Mouse (Mus musculus) frontal cortex, adult (tissue): ENCODE results near the gene Nat8.
"Not testable (repeated sequence)": the region's sequence is repeated elsewhere in the genome, so short reads cannot be mapped to it uniquely, and the experiment has no call there.

Source experiments
- ATAC-seq: cut with Nextera tagmentation; 2 replicates; pipeline ENCODE4 v1.9.2; 2017; ENCODE audit warnings: mild to moderate bottlenecking, moderate library complexity, mixed read lengths; ENCODE audit not compliant: low TSS enrichment

The Nat8 gene

GRCm38 (mm10) chr6:85831796-85832321, at the start of gene Nat8:
Gene Nat8 (minus strand): TSS chr6:85832082.
- ATAC-seq, result no peak

GRCm38 (mm10) chr6:85869006-85869405, 37.1 kb upstream of the Nat8 start, which contains the start of gene Nat8f2:
Gene Nat8f2 (minus strand): TSS chr6:85869158.
- ATAC-seq, result not testable (repeated sequence)

DNA sequence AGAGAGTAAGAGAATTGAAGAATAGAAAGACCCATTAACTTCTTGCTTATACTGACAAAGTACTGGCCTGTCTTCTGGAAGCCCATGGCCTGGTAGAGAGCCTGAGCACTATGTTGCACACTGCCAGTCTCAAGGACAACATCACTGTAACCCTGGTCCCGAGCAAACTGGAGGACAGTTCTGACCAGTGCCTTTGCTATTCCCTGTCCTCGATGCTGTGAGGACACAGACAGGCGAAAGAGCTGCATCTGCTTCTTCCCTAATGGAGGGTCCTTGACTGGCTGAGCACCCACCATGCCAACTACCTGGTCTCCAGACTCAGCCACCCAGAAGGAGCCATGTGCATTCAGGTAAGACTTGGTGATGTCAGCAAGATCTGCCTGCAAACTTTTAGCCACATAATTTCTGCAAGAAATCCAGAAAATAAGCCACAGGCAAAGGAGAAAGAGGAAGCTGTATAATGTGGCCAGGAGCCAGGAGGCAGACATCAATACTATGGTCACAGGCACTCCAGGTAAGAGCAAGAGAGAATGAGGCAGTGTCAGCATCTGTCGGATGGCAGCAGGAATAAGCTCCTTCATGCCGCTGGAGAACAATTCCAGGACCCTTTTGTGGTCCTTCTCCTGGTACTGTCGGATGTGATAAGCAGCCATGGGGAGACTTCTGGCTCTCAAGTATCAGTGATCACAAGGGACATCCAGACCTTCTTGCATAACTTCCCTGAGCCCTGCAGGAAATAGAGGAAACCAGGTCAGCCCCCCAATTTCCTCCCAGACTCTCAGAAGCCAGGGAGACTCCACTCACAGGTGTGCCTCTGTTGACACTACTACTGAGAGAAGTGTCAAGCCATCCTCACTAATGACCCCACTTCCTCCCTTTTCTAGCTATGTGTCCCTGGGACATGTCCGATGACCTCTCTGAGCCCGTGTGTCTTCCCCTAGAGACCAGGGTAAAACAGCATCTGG, 36.1 kb upstream of the Nat8 start:
- no peak for ATAC-seq

DNA sequence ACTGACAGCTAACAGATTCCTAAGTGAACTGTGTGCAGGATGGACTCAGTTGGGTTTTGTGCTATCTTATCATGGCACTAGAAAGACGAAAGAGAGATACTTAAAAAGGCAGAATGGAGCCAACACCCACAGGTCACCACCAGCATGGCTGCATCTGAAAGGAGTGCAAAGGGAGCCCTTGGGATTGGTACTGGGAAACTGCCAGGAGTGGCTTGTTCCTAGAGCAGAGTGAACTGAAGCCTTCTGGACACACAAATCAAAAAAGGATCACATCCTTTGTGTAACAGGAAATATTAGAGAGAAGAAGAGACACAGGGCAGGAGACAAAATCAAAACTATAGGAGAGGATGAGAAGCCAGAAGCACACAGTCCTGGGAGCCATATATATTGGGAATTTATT, 35.1 kb upstream of the Nat8 start:
- ATAC-seq, result not testable (repeated sequence)

GRCm38 (mm10) chr6:85866166-85866565, 34.3 kb upstream of the Nat8 start:
- not testable (repeated sequence) for ATAC-seq

DNA sequence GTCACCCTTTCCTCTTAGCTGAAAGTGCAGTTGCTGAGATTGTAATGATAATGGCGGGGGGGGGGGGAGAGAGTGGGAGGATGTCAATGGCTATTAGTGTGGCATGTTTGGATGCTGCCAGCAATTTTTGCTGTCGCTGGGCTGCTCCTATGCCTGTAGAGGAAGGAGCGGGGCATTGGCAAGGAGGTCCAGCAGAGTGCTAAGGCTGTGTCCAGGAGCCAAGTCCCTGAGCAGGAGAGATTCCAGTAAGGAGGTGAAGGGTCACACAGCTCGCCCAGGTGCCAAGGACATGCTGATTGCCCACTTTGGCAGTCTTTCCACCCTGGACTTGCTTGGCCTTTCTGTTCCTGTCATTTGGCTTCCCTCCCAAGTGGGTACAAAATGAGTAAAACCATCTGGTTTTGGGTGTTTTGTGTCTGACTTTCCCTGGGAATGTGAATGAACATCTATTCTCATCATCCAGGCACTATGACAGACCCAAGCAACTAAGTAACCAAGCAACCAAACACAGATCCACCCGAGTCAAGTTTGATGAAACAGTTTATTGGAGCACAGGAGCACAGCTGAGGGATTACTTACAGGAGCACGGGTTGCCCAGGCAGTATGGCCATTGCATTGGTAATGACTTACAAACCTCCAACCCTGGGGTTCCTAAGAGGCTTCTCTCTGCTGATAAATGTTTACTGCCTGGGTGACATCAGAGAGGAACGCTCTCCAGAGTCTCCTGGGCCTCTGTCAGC, 33.2 kb upstream of the Nat8 start:
- ATAC-seq, result not testable (repeated sequence)

DNA sequence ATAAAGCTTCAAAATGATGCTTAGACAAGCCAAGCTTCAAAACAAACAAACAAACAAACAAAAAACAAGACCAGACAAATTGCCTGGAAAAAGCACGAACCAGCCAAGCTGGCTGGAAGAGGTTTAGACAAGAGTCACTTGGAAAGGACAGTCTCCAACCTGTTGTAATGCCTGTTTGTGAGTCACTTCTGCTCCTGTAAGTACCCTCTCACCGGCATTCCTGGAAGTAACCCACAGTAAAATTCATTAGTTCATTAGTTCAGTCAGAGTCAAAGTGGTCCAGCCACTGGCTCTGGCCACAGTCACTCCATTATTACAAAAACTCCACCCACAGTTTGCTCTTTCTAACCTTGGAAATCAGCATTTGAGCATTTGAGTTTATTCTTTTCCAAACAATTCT, 32.0 kb upstream of the Nat8 start:
- ATAC-seq, result no peak

- no peak for ATAC-seq
Observed at GRCm38 (mm10) chr6:85863136-85863535, 31.3 kb upstream of the Nat8 start.

GRCm38 (mm10) chr6:85862565-85862964, 30.7 kb upstream of the Nat8 start:
- no peak for ATAC-seq

GRCm38 (mm10) chr6:85861247-85861646, 29.4 kb upstream of the Nat8 start:
- no peak for ATAC-seq

GRCm38 (mm10) chr6:85856194-85856678, 24.4 kb upstream of the Nat8 start:
- peak; percentile 96 for ATAC-seq

DNA sequence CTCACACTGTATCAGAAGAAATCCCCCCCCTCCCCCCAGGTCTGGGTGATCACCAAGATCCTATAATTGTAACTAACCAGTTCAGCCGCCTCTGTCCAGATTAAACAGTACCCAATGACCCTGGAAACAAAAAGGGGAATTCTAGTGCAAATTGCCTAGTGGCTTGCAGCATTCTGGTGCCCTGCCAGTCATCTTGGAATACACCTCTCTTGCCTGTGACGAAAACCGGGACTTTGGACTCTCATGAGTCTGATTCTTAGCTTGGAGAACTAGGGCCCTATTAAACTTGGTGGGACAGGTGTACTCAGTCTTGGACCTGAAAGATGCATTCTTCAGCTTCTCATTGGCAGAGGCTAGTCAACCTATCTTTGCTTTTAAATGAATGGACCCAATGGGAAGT, 21.6 kb upstream of the Nat8 start:
- no peak for ATAC-seq

GRCm38 (mm10) chr6:85851062-85851773, 19.3 kb upstream of the Nat8 start:
- no peak for ATAC-seq

- no peak for ATAC-seq
Observed at GRCm38 (mm10) chr6:85849240-85849639, 17.4 kb upstream of the Nat8 start.

- no peak for ATAC-seq
Observed at GRCm38 (mm10) chr6:85848140-85848539, 16.3 kb upstream of the Nat8 start.

DNA sequence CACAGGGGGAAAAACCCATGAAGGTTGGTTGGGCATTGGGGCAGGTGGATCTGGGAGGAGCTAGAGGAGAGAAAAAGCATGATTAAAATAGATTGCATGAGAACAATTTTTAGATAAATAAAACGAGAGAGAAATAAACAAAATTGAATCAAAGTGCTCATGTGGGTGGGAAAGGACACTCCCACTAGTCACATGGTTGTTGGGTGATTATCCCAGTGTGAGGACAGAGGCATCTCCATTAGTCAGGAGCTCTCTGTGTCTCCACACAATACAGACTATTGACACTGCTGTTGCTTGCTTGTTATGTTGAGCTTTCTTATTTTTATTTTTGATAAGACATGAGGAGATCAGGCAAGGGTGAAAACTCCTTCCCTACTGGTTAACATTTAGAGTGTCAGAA, 15.0 kb upstream of the Nat8 start:
- no peak for ATAC-seq

- not testable (repeated sequence) for ATAC-seq
Observed at GRCm38 (mm10) chr6:85843677-85844458, 12.0 kb upstream of the Nat8 start.

- ATAC-seq, result peak; percentile 47; the same call in 1 of the 2 replicates
Observed at GRCm38 (mm10) chr6:85839982-85840381, 8.1 kb upstream of the Nat8 start.

GRCm38 (mm10) chr6:85838674-85839073, 6.8 kb upstream of the Nat8 start:
- no peak for ATAC-seq

GRCm38 (mm10) chr6:85837307-85837706, 5.4 kb upstream of the Nat8 start:
- ATAC-seq, result not testable (repeated sequence)

DNA sequence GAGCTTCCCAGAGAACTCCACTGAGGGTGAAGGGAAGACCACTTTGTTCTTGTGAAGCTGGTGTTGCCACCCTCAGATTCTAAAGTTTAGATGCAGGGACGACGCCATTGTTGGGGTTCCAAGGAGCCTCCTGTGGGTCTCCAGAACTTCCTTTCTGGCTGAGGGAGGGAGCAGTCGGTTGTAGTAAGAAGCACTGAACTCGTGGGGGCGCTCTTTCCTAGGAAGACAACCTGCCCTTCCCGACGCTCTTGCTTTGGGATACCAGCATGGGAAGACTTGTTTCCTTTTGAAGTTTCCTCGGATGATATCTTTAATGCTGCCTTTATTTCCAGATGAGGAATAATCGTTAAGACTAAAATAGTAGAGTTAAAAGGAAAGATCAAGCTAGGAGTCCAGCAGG, 4.9 kb upstream of the Nat8 start:
- not testable (repeated sequence) for ATAC-seq
